Mouse (Mus musculus): ENCODE measurements around the gene Ten1. TPM values are rescaled to one million over a fixed set of nuclear protein-coding genes. Genes with fewer than 3 reads are reported as not detected.
A peak's percentile ranks its signal among the peaks of the same experiment; 100 is the strongest.

Ten1 gene
- polyA plus RNA-seq, 1 experiment from 2014 or later: 79.0 TPM

DNA sequence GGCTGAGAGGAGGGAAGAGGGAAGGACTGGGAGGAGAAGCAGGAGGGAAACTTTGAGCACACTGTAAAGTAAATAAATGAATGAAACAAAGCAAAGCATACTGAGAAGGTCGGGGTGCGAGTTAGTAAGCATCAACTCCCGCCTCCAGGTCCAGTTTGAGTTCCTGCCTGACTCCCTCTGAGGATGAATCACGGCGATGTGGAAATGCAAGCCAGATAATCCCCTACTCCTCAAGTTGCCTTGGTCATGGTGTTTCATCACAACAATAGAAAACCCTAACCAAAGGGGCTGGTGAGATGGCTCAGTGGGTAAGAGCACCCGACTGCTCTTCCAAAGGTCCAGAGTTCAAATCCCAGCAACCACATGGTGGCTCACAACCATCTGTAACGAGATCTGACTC is 22.6 kb upstream of the Ten1 start:
- Histone ChIP-seq H3K4me1 (ENCODE audit: insufficient read depth, low read depth, low read length) (no peaks in the 10 kb centered on the region), H3K9ac (replicated peaks; ENCODE audit: low read depth) (no peak overlapping the region), H3K9me3 (ENCODE audit: low read length) (no peaks in the 10 kb centered on the region), H3K4me3 (ENCODE audit: low read depth, low read length) (no peak overlapping the region), H3K27me3 (replicated peaks; ENCODE audit: insufficient read depth, low read length) (no peaks in the 10 kb centered on the region), H3K4me2 (replicated peaks; ENCODE audit: low read depth, low read length) (no peak overlapping the region), H3K36me3 (ENCODE audit: insufficient read depth, low read length) (peaks cover 40% of the 10 kb centered on the region), H3K27ac (ENCODE audit: low read length) (no peak overlapping the region)
- ATAC-seq: no peak
- TF ChIP-seq EP300 (IDR thresholded peaks at IDR 0.05): no peak
- TF ChIP-seq CTCF (IDR thresholded peaks at IDR 0.05): no peak
- DNase-seq (ENCODE audit: low spot score): no peak
- WGBS: 83% methylated on average over 7 of the region's 7 CpGs

DNA sequence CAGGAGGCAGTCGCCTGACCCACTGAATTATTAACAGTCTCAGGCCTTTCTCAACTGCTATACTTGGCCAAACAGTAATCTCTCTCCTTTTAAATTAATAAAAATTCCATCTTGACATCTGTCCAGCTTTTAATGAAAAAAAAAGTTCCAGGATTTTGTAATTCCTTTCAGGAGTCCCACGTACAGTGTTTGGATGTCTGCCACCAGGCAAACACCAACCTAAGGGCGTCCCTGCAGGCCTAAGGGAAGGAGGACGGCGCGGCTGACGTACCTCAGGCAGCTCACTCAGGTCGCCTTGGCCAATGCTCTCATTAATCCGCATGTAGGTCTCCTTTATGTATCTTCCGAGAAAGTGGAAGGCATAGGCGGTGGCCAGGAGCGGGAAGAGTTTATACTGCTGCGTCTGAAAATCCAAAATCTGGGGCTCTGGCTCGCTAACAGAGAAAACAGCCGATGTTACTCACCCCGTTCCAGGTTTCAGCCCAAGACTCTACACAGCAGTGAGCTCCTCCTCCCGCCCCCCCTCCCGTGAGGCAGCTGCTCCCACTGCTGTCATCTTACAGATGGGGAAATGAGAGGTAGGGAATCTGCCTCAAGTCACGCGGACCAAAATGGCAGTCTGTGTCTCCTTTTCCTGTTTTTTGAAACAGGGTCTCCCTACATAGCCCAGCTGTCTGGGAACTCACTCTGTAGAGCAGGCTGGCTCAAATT is 20.1 kb upstream of the Ten1 start:
- ATAC-seq: peak; percentile 91
- H3K4me1 ChIP-seq (ENCODE audit: insufficient read depth, low read depth, low read length): no peaks in the 10 kb centered on the region
- H3K4me3 ChIP-seq (ENCODE audit: low read depth, low read length): no peak overlapping the region
- H3K4me2 ChIP-seq (replicated peaks; ENCODE audit: low read depth, low read length): no peak overlapping the region
- H3K9me3 ChIP-seq (ENCODE audit: low read length): no peaks in the 10 kb centered on the region
- peak overlapping the region; percentile 45; the same call in 1 of the 2 replicates for H3K27ac ChIP-seq (ENCODE audit: low read length)
- H3K27me3 ChIP-seq (replicated peaks; ENCODE audit: insufficient read depth, low read length): no peaks in the 10 kb centered on the region
- WGBS: 64% methylated on average over 19 of the region's 20 CpGs
- no peak overlapping the region for H3K9ac ChIP-seq (replicated peaks; ENCODE audit: low read depth)
- peak; percentile 79 for DNase-seq (ENCODE audit: low spot score)
- H3K36me3 ChIP-seq (ENCODE audit: insufficient read depth, low read length): peaks cover 26% of the 10 kb centered on the region
- TF ChIP-seq CTCF (IDR thresholded peaks at IDR 0.05): no peak; the same call in 1 of the 2 replicates
- 0 out of 2 replicates have a peak, but pooled peaks have one; percentile 29 for TF ChIP-seq EP300 (IDR thresholded peaks at IDR 0.05)

DNA sequence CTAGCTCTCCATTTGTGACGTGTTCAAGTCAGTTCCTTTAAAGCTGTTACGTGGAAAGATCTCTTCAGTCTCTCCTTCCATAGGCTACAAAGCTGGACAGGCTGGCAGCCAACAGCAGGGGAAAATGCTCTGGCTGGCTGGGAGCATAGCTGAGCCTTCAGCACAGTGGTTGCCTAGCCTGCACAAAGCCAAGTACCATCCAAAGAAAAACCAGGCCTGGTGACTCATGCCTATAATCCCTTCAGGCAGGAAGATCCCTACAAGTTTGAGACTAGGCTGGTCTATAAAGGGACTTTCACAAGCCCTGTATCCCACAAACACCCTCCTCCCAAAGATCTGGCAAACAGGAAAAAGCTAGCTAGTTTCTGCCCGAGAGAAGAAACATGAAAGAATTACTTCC is 12.8 kb upstream of the Ten1 start:
- TF ChIP-seq EP300 (IDR thresholded peaks at IDR 0.05) (no peak), CTCF (IDR thresholded peaks at IDR 0.05) (no peak)
- Histone ChIP-seq H3K27ac (ENCODE audit: low read length) (no peak overlapping the region), H3K4me1 (ENCODE audit: insufficient read depth, low read depth, low read length) (0 out of 2 replicates have a peak, but pooled peaks cover 5% of the 10 kb centered on the region), H3K36me3 (ENCODE audit: insufficient read depth, low read length) (0 out of 2 replicates have a peak, but pooled peaks cover 9% of the 10 kb centered on the region), H3K9me3 (ENCODE audit: low read length) (no peaks in the 10 kb centered on the region), H3K9ac (replicated peaks; ENCODE audit: low read depth) (no peak overlapping the region), H3K27me3 (replicated peaks; ENCODE audit: insufficient read depth, low read length) (no peaks in the 10 kb centered on the region), H3K4me3 (ENCODE audit: low read depth, low read length) (no peak overlapping the region), H3K4me2 (replicated peaks; ENCODE audit: low read depth, low read length) (no peak overlapping the region)
- DNase-seq (ENCODE audit: low spot score) (no peak), ATAC-seq (peak; percentile 46; the same call in 1 of the 2 replicates)
- 64% methylated on average over 3 of the region's 3 CpGs for WGBS

DNA sequence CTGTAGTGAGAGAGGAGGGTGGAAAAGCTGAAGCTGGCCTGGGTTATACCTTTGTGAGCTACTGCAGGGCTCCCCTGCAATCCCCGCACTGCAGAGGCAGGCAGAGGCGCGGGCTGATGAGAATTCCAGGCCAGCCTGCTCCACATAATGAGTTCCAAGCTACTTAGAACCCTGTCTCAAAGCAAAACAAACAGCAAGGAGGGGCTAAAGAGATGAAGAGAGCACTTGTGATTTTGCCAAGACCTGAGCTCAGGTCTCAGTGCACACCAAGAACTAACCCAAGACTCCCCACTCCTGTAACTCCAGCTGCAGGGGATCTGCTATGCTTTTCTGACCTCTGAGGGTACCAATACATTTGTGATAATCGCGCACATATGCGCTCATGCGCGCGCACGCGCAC is 12.3 kb upstream of the Ten1 start:
- Histone ChIP-seq H3K4me3 (ENCODE audit: low read depth, low read length) (no peak overlapping the region), H3K27me3 (replicated peaks; ENCODE audit: insufficient read depth, low read length) (no peaks in the 10 kb centered on the region), H3K9ac (replicated peaks; ENCODE audit: low read depth) (no peak overlapping the region), H3K36me3 (ENCODE audit: insufficient read depth, low read length) (0 out of 2 replicates have a peak, but pooled peaks cover 9% of the 10 kb centered on the region), H3K4me1 (ENCODE audit: insufficient read depth, low read depth, low read length) (0 out of 2 replicates have a peak, but pooled peaks cover 5% of the 10 kb centered on the region), H3K9me3 (ENCODE audit: low read length) (no peaks in the 10 kb centered on the region), H3K27ac (ENCODE audit: low read length) (no peak overlapping the region; the same call in 1 of the 2 replicates), H3K4me2 (replicated peaks; ENCODE audit: low read depth, low read length) (no peak overlapping the region)
- 87% methylated on average over 11 of the region's 11 CpGs for WGBS
- TF ChIP-seq EP300 (IDR thresholded peaks at IDR 0.05) (no peak), CTCF (IDR thresholded peaks at IDR 0.05) (no peak)
- peak; percentile 53 for ATAC-seq
- DNase-seq (ENCODE audit: low spot score): peak; percentile 42

DNA sequence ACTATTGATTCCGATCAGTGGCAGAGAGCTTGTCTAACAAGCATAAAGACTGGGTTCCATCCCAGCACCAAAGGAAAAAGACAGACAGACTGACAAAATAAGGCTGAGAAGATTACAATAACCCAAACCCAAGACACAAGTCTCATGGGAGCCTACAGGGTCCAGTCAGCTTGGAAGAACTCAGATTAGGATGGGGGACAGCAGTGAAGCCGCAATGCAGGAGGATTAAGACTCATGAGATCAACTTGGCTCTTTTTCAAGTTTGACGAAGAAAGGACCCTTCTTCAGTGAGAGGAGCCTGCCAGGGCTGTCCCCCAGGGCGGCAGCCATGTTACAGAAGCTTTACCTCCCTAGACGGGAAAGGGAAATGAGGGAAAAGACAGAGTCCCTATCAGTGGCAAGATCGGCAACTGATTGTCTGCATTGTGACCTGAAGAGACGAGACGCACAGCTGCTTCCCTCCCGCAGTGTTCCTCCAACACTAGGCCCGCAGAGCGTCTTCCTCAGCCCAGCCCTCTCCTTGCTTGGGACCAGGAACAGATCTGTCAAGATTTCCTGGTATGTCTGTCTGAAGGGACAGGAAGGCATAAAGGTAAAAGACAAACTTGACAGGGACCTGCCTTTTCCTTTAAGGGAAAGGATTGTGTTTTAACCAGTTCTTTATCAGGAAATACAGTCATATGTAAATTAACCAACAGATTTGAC is 11.3 kb upstream of the Ten1 start:
- no peak for DNase-seq (ENCODE audit: low spot score)
- Histone ChIP-seq H3K4me3 (ENCODE audit: low read depth, low read length) (no peak overlapping the region), H3K27me3 (replicated peaks; ENCODE audit: insufficient read depth, low read length) (no peaks in the 10 kb centered on the region), H3K9me3 (ENCODE audit: low read length) (no peaks in the 10 kb centered on the region), H3K36me3 (ENCODE audit: insufficient read depth, low read length) (0 out of 2 replicates have a peak, but pooled peaks cover 9% of the 10 kb centered on the region), H3K4me2 (replicated peaks; ENCODE audit: low read depth, low read length) (no peak overlapping the region), H3K27ac (ENCODE audit: low read length) (peak overlapping the region; percentile 5; the same call in 1 of the 2 replicates), H3K4me1 (ENCODE audit: insufficient read depth, low read depth, low read length) (0 out of 2 replicates have a peak, but pooled peaks cover 5% of the 10 kb centered on the region), H3K9ac (replicated peaks; ENCODE audit: low read depth) (no peak overlapping the region; the same call in 1 of the 2 replicates)
- TF ChIP-seq CTCF (IDR thresholded peaks at IDR 0.05): no peak
- no peak for TF ChIP-seq EP300 (IDR thresholded peaks at IDR 0.05)
- WGBS: 53% methylated on average over 11 of the region's 11 CpGs
- peak; percentile 23; the same call in 1 of the 2 replicates for ATAC-seq

DNA sequence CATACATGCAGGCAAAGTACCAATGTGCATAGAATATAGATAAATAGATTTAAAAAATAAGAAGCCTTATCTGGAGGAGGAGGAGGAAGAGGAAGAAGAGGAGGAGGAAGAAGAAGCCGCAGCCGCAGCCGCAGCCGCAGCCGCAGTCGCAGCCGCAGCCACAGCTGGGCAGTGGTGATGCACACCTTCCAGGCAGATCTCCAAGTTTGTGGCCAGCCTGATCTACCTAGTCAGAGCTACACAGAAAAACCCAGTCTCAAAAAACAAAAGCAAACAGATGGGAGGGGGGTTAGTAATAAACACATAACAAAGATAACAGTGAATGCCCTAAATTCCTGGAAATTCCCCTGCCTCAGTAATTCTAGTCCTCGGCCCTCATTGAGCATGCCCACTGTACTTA is 4.0 kb upstream of the Ten1 start:
- no peaks in the 10 kb centered on the region for H3K9me3 ChIP-seq (ENCODE audit: low read length)
- H3K27me3 ChIP-seq (replicated peaks; ENCODE audit: insufficient read depth, low read length): no peaks in the 10 kb centered on the region
- H3K36me3 ChIP-seq (ENCODE audit: insufficient read depth, low read length): 0 out of 2 replicates have a peak, but pooled peaks cover 5% of the 10 kb centered on the region
- ATAC-seq (no peak), DNase-seq (ENCODE audit: low spot score) (no peak)
- H3K4me1 ChIP-seq (ENCODE audit: insufficient read depth, low read depth, low read length): peaks cover 5% of the 10 kb centered on the region; the same call in 1 of the 2 replicates
- no peak overlapping the region for H3K4me2 ChIP-seq (replicated peaks; ENCODE audit: low read depth, low read length)
- WGBS: 83% methylated on average over 8 of the region's 8 CpGs
- no peak overlapping the region for H3K9ac ChIP-seq (replicated peaks; ENCODE audit: low read depth)
- no peak overlapping the region for H3K4me3 ChIP-seq (ENCODE audit: low read depth, low read length)
- peak overlapping the region; percentile 39; the same call in 1 of the 2 replicates for H3K27ac ChIP-seq (ENCODE audit: low read length)
- TF ChIP-seq EP300 (IDR thresholded peaks at IDR 0.05): no peak
- no peak for TF ChIP-seq CTCF (IDR thresholded peaks at IDR 0.05)

All from lung, postnatal 0 days (tissue).